Mouse (Mus musculus) naive thymus-derived CD4-positive, alpha-beta T cell, adult 5 months (primary cell): ENCODE results near the gene Mical2. TPM values are rescaled to one million over a fixed set of nuclear protein-coding genes. Genes with fewer than 3 reads are reported as not detected.

Experiments
- polyA plus RNA-seq: library from polyadenylated mRNA; unstranded; fragments of 100-300 nt; shearing (Covaris generic); gene quantifications from one replicate; pipeline ENCODE4 v1.2.1, GENCODE M21; 2017

Gene Mical2
- 0.31 TPM for polyA plus RNA-seq

GRCm38 (mm10) chr7:112225615-112226262, at the start of gene Mical2:
TSS of gene Mical2 (plus strand) at chr7:112225856.

GRCm38 (mm10) chr7:112427357-112428157, 201.9 kb downstream of the Mical2 start, which contains the start of gene Parva:
TSS of gene Parva (plus strand) at chr7:112427505.

Other genes with a start within 250 kb of the Mical2 start
- 79.1 TPM for gene Usp47, start 202.4 kb upstream of the Mical2 start, polyA plus RNA-seq
- gene Dkk3, start 66.8 kb upstream of the Mical2 start, polyA plus RNA-seq = not detected
- gene Parva, start 201.6 kb downstream of the Mical2 start, polyA plus RNA-seq = not detected